Mouse (Mus musculus) embryonic fibroblast, embryonic 13.5 days (primary cell): Measurements from ENCODE around the gene Msrb2.

Source experiments
- CTCF ChIP-seq: IDR thresholded peaks from 2 replicates; pipeline ENCODE4 v1.5.1; 2011; ENCODE audit warnings: mild to moderate bottlenecking, control low read depth, low read length, moderate library complexity, borderline replicate concordance; ENCODE audit not compliant: insufficient read depth
- POLR2A ChIP-seq: IDR thresholded peaks from 2 replicates; pipeline ENCODE4 v1.6.1; 2011; ENCODE audit warnings: low read depth, mild to moderate bottlenecking, control low read depth, low read length, moderate library complexity

GRCm38 (mm10) chr2:19431614-19432323, 60.5 kb downstream of the Msrb2 start:
- TF ChIP-seq CTCF (no peak), POLR2A (no peak)
